Mouse (Mus musculus) bone marrow, adult 2 months (tissue): ENCODE measurements around the gene Man1a.
A peak's percentile ranks its signal among the peaks of the same experiment; 100 is the strongest.

Experiments
- CTCF ChIP-seq: fragments of 200-500 bp; IDR thresholded peaks from 2 replicates; pipeline ENCODE4 v1.5.1; 2011; ENCODE audit warnings: low read length, control low read depth; ENCODE audit not compliant: control insufficient read depth, insufficient read depth
- POLR2A ChIP-seq: fragments of 200-500 bp; IDR thresholded peaks from 2 replicates; pipeline ENCODE4 v1.6.1; 2011; ENCODE audit warnings: low read depth, mild to moderate bottlenecking, control low read depth, low read length, borderline replicate concordance; ENCODE audit not compliant: control insufficient read depth

DNA sequence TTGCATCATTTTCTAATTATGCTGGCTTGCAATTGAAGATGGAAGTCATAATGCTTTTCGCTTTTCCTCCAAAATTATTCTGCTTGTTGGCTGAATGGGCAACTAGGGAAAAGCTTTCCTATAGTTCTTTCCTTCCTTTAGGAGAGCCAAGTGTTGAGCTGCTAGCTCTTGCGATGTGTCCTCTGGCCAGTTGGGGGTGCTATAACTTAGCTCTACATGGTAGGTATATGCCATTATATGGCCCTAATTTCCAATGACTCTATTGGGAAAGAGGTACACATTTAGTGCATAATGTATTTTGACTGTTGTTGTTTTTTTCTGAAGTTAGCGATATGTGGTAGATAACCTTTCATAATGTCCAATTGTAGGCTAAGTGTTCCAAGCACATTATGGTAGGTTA lies 217.2 kb downstream of the Man1a start:
- TF ChIP-seq POLR2A (no peak), CTCF (peak; percentile 37; the same call in 1 of the 2 replicates)
